Mouse (Mus musculus): ENCODE measurements at regions not wholly inside any gene's neighbourhood (a gene's known extent, or its start where the extent isn't known, plus 50 kb on each side); places are given as distances from the start of the nearest gene placed in this dataset.

DNA sequence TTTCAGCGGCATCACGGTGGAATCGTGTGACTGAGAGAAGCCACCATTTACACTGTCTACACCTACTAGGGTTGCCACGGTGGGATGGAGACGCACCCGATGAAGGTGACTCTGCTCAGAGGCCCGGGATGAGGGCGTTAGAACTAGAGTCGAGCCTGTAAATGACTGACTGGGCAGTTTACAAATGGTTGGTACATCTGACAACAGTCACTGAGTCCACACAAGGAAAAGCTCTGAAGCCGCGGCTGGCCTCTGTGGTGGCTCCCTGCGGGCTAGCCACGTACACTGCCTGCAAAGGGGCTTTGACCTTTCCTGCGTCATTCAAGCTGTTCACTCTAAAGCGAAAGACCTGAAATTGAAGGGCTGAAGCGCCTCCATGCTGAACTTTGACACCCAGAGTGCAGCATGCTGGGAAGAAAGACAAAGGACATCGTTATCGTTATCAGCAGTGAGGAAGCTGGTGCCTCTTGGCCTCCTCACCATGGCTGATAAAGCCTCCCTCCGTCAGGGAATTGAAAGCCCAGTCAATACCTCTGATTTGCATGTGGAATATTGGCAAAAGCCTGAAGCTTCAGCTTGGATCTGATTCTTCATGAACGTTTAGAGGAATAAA is 462.1 kb upstream of the Arglu1 start:
- DNase-seq, result no peak

DNA sequence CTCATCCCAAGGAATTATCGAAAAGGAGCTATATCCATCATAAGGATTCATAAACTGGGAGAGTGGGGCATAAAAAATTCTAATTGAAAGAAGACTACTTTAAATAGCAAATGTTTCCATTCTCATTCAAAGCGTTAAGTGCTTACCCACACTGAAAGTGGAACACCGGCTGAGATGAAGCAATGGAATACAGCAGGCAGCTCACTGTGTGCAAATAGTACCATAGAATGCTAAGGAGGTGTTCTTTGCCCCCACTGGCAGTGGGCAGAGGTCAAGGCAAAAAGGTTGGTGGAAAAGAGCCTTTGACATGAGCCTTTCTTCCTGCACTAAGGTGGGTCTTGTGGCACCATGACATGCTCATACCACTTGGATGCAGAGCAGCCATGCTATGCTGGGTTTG is 454.0 kb upstream of the Arglu1 start:
- no peak for DNase-seq

DNA sequence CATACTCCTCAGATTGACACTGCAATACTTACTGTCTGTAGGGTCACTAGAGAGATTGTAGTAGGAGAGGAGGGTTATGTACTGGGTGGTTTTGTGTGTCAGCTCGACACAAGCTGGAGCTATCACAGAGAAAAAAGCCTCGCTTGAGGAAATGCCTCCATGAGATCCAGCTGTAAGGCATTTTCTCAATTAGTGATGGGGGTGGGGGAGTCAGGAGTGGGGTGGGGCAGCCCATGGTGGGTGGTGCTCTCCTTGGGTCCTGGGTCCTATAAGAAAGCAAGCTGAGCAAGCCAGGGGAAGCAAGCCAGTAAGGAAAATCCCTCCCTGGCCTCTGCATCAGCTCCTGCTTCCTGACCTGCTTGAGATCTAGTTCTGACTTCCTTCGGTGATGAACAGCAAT is 449.5 kb upstream of the Arglu1 start:
- peak; percentile 24 for DNase-seq

DNA sequence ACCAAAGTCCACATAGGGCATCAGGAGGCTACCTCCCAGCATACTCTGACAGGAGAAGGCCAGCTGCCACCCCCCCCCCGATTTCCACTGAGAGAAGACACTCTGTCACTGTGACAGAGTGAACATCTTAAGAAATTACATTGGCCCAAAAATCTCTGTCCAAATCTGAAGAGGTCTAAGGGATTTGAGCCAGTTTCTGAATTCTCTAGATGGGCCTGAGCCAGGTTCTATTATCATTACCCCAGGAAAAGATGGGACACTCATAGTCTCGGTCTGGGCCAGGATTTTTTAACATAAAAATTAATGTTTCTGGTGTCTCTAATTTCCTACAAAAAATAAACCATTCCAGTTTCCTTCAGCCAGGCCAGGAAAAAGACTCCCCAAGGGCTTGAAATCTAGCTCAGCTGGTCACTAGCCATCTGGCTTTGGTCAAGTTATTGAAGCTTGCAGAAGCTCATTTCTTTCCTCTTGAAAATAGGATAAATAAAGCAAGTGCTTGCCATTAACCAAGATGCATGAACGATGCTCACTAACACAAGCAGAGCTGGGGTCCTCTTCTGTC is 448.8 kb upstream of the Arglu1 start:
- DNase-seq, result peak; percentile 32

DNA sequence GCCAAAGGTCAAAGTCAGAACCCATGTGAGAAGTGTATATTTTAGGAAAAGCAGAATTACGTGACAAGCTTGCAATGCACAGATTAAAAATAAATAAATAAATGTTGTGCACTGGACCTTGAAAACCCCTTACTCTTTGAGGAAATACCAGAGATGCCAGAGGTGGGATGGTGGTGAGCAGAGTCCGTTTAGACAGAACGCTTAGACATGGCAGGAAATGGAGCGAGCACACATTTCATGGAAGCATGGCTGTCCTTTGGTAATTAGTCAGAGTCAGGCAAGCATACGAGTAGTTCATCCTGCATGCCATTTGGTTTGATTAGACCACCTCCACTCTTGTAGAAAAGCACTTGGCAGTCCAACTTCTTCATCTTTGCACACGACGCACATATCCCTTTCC is 443.4 kb upstream of the Arglu1 start:
- DNase-seq, result no peak

- no peak for DNase-seq
Measured at GRCm38 (mm10) chr8:9132612-9133218, 442.4 kb upstream of the Arglu1 start.

DNA sequence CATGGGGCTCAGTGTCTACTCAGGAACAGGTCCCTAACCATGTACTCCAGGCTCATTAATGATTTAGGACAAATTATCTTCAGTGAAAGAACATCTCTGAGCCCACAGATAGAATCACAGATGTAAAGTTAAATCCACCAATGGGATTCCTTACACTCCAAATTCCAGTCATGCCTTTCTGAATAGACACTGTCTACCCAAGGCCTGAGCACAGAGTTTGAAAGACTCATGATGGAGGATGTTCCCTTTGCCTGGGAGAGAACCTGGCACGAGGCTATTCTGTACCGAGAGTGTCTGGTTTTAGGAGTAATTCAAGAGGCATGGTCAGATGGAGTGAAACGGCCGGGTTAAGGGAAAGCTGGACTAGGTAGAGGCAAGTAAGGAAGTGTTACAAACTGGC is 440.9 kb upstream of the Arglu1 start:
- no peak for DNase-seq

GRCm38 (mm10) chr8:9124503-9124902 is 434.2 kb upstream of the Arglu1 start:
- no peak for DNase-seq

DNA sequence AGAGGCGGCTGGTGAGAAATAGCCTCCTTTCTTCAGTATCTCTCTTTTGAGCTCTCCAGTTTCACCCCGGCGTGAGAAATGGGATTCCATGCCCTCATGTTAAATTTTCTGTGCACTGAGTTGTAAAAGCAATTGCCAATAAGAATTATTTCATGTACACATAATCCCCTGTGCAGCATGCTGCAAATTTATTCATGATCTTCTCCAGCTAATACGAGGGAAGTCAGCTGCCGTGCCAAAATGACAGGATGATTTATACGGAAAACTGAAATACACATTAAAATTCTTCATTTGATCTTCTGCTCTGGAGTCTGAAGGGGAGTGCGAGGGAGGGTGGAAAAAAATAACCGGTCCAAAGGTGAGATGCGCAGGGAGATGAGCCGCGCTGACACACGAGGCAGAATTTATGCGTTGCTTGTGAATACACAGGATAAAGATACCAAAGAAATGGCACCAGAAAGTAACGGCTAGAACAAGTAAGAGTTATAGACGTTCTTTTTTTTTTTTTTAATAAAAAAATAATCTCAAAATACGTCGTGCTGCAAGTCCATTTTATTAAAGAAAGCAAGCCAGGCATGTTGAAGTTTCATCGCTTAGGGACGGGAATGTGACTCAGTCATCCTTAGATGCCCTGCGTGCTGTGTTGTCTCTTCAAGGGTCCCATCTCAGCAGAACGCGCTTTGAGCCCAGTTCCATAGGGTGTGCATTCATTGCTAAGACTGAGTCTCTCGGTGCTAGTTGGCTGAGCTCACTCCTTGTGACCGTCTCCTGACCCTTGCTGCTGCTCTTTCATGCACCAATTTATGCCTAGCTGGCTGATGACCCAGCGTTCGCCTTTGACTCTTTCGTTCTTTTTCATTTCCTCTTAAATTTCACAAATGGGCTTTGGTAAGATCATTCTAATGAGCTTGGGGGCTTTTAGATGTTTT is 427.8 kb upstream of the Arglu1 start:
- DNase-seq, result peak; percentile 54

DNA sequence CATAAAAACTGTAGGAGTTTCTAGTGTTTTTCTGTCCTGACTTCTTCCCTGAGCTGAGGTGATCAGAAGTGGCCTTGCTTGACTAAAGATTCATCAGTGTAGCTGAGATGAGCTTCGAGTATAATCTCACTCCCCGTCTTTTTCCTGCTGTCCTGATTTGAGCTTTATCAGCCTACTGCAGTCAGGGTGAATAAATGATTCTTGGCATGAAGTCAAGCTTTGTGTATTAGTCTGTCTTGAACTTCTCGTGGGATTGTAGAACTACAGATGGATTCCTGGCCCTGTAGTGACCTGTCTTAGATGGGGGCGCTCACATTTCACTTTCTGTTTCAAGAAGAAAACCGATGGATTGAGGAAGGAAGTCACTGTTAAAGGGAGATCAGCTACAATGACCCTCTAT is 405.7 kb upstream of the Arglu1 start:
- peak; percentile 41 for DNase-seq

- peak; percentile 14 for DNase-seq
Measured at GRCm38 (mm10) chr8:9094002-9094401, 403.7 kb upstream of the Arglu1 start.

- peak; percentile 27 for DNase-seq
Measured at GRCm38 (mm10) chr8:9093356-9093755, 403.0 kb upstream of the Arglu1 start.

DNA sequence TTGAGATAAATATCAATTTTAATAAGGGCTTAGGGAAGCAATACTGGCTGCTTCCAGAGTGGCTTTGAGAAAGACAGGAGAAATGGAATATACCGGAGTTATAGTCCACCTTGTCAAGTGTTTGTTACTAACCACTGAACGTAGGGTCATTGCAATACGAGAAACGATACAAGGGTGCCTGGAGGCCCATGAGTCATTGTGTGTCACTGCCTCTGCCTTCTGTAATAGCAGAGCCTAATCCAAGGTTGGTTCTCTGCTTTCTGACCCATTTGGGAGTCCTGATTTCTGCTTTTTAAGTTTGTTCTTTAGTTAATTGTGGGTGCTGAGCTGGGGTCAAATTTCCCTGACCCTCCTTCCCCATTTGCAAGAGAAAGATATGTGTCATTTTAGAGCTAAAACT is 382.4 kb upstream of the Arglu1 start:
- DNase-seq, result no peak

GRCm38 (mm10) chr8:9072286-9072685 is 382.0 kb upstream of the Arglu1 start:
- DNase-seq, result no peak

- DNase-seq, result peak; percentile 62
Measured at GRCm38 (mm10) chr8:9070953-9071352, 380.6 kb upstream of the Arglu1 start.

DNA sequence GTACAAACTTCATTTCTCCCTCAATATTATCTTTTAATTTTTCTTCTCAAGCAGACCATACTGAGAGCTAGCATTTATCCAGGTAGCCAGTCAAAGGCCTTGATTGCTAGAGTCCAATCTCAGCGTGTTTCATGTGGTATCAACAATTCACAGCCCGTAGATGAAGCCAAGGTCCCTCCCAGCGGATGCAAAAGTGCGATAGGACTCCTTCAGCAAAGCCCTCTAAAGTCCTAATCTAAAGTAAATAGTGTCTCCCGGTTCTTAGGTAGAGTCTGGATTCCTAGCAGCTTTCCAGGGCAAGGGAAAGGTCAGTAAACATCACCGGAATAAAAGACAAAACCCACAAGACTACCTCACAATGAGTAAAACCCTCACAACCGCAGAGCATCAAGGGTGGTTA is 379.5 kb upstream of the Arglu1 start:
- no peak for DNase-seq

- no peak for DNase-seq
Measured at GRCm38 (mm10) chr8:9067731-9068130, 377.4 kb upstream of the Arglu1 start.

- DNase-seq, result no peak
Measured at GRCm38 (mm10) chr8:9060166-9060565, 369.8 kb upstream of the Arglu1 start.

GRCm38 (mm10) chr8:9055416-9055819 is 365.1 kb upstream of the Arglu1 start:
- DNase-seq, result no peak

- DNase-seq, result no peak
Measured at GRCm38 (mm10) chr8:9054801-9055200, 364.5 kb upstream of the Arglu1 start.

DNA sequence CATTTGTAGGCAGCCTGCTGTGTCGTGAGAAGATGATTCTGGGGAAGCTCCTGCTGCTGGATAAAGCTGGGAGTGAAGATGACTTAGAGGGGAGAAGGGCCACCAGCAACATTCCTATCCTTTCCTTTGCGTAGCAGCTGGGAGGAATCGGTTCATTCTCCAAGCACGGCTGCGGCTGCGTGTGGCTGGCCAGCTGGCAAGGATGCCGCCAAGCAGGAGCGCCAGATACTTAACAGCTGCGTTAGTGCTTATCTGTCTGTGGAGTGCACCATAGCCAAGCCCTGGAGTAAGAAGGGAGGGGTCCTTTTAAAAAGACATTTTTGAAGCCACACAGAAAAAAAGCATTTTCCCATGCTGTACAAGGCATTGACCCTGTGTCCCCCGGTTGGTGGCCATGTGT is 361.4 kb upstream of the Arglu1 start:
- peak; percentile 56 for DNase-seq

GRCm38 (mm10) chr8:9050740-9051475 is 360.6 kb upstream of the Arglu1 start:
- DNase-seq, result no peak

DNA sequence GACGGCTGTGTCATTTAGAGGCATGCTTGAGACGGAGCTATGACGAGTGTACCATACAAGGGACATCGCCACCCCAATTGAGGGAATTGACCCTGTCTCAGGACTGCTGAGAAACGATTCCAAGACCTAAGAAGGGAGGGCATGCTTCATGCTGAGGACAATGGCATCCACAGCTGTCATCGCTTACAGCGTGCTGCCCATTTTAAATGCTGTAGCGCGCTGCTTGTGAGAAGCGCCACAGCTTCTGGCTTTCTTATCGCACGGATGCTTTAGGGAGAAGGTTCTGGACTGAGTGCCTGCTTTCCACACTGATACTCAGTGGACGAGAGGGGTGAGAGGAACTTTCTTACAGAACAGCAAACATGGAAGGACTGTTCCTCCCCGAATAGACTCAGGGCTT is 357.8 kb upstream of the Arglu1 start:
- no peak for DNase-seq
